Mouse (Mus musculus): ENCODE data around the gene Def6. TPM values are rescaled to one million over a fixed set of nuclear protein-coding genes. Genes with fewer than 3 reads are reported as not detected.

Gene Def6
- polyA plus RNA-seq, 2 experiments, result 10.0 to 15.5 TPM

DNA sequence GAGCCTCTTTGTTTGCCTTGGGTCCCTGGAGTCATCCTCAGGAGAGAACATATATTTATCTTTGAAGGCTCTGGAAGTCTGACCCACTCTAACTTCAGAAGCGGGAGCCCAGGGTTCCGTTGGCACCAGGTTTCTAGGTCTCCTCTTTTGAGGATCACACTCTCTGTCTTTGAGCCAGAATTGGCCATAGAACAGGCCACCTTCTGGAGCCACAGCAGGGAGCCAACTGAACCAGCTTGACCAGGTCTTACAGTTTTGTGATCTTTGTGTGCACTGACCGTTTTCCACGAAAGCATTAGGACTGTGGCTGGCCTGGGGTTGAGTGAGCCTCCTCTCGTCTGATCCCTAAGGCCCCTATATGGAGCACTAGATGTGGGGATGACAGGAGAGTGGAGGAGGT is 27.1 kb downstream of the Def6 start:
- Histone ChIP-seq H3K4me1 (ENCODE audit: control insufficient read depth, insufficient read depth, low read length) (peaks cover 13% of the 10 kb centered on the region), H3K9ac (ENCODE audit: low read depth, low read length, severe bottlenecking) (0 out of 2 replicates have a peak overlapping the region, but pooled peaks have one; percentile 12)
- no peak for ATAC-seq (ENCODE audit: low FRiP score, low read depth)

GRCm38 (mm10) chr17:28235982-28236635 is 28.5 kb downstream of the Def6 start:
- Histone ChIP-seq H3K27me3 (ENCODE audit: control insufficient read depth, insufficient read depth, low read length) (no peaks in the 10 kb centered on the region), H3K4me2 (replicated peaks; ENCODE audit: low read depth, low read length, severe bottlenecking) (no peak overlapping the region), H3K9me3 (ENCODE audit: control insufficient read depth, low read length) (no peaks in the 10 kb centered on the region), H3K27ac (replicated peaks; ENCODE audit: low read depth, low read length) (no peak overlapping the region), H3K9ac (ENCODE audit: low read depth, low read length, severe bottlenecking) (no peak overlapping the region), H3K36me3 (ENCODE audit: control insufficient read depth, insufficient read depth, low read length) (peaks cover 39% of the 10 kb centered on the region), H3K4me1 (ENCODE audit: control insufficient read depth, insufficient read depth, low read length) (peaks cover 13% of the 10 kb centered on the region), H3K4me3 (replicated peaks; ENCODE audit: low read length) (no peak overlapping the region)
- no peak for DNase-seq (ENCODE audit: low spot score)
- WGBS, result 82% methylated on average over 7 of the region's 7 CpGs
- ATAC-seq (ENCODE audit: low FRiP score, low read depth), result no peak
- TF ChIP-seq POLR2A (IDR thresholded peaks at IDR 0.05; ENCODE audit: borderline replicate concordance, extremely low read depth, insufficient read depth, insufficient read length), result no peak

More for the DNA sequence above, 27.1 kb downstream of the Def6 start:
- Histone ChIP-seq H3K4me2 (replicated peaks; ENCODE audit: low read depth, low read length, severe bottlenecking) (no peak overlapping the region), H3K36me3 (ENCODE audit: control insufficient read depth, insufficient read depth, low read length) (peaks cover 26% of the 10 kb centered on the region), H3K9me3 (ENCODE audit: control insufficient read depth, low read length) (no peaks in the 10 kb centered on the region), H3K4me3 (replicated peaks; ENCODE audit: low read length) (no peak overlapping the region), H3K27me3 (ENCODE audit: control insufficient read depth, insufficient read depth, low read length) (no peaks in the 10 kb centered on the region), H3K27ac (replicated peaks; ENCODE audit: low read depth, low read length) (no peak overlapping the region)
- DNase-seq (ENCODE audit: low spot score), result no peak
- WGBS, result 93% methylated on average over 5 of the region's 5 CpGs
- no peak for TF ChIP-seq POLR2A (IDR thresholded peaks at IDR 0.05; ENCODE audit: borderline replicate concordance, extremely low read depth, insufficient read depth, insufficient read length)

DNA sequence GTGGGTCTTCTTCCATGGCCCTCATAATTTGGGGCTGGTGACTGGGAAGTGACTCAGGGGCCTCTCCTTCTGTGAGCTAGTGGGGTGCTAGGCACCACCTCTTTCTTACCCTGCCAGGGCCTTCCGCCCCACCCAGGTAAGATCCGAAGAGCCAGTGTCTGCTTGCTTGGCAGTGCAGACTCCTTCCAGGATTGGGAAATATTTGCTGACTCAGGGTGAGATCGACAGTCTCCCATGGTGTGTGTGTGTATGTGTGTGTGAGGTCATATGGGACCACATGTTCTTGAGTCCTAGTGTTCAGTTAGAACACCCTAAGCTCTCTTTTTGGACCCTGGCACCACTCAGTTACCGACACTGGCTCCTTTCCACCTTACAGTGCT is 29.0 kb downstream of the Def6 start:
- Histone ChIP-seq H3K27ac (replicated peaks; ENCODE audit: low read depth, low read length) (no peak overlapping the region), H3K4me2 (replicated peaks; ENCODE audit: low read depth, low read length, severe bottlenecking) (no peak overlapping the region), H3K4me3 (replicated peaks; ENCODE audit: low read length) (no peak overlapping the region), H3K4me1 (ENCODE audit: control insufficient read depth, insufficient read depth, low read length) (peaks cover 13% of the 10 kb centered on the region), H3K9ac (ENCODE audit: low read depth, low read length, severe bottlenecking) (no peak overlapping the region), H3K36me3 (ENCODE audit: control insufficient read depth, insufficient read depth, low read length) (peaks cover 44% of the 10 kb centered on the region), H3K27me3 (ENCODE audit: control insufficient read depth, insufficient read depth, low read length) (no peaks in the 10 kb centered on the region), H3K9me3 (ENCODE audit: control insufficient read depth, low read length) (no peaks in the 10 kb centered on the region)
- TF ChIP-seq POLR2A (IDR thresholded peaks at IDR 0.05; ENCODE audit: borderline replicate concordance, extremely low read depth, insufficient read depth, insufficient read length), result no peak
- WGBS, result 82% methylated on average over 4 of the region's 4 CpGs
- DNase-seq (ENCODE audit: low spot score) (no peak), ATAC-seq (ENCODE audit: low FRiP score, low read depth) (no peak)

- ATAC-seq (ENCODE audit: low FRiP score, low read depth), result no peak
- H3K9me3 ChIP-seq (ENCODE audit: control insufficient read depth, low read length), result no peaks in the 10 kb centered on the region
- no peak overlapping the region for H3K27ac ChIP-seq (replicated peaks; ENCODE audit: low read depth, low read length)
- H3K36me3 ChIP-seq (ENCODE audit: control insufficient read depth, insufficient read depth, low read length), result peaks cover 51% of the 10 kb centered on the region
- no peak for TF ChIP-seq POLR2A (IDR thresholded peaks at IDR 0.05; ENCODE audit: borderline replicate concordance, extremely low read depth, insufficient read depth, insufficient read length)
- 68% methylated on average over 5 of the region's 5 CpGs for WGBS
- H3K27me3 ChIP-seq (ENCODE audit: control insufficient read depth, insufficient read depth, low read length), result no peaks in the 10 kb centered on the region
- no peak overlapping the region for H3K4me3 ChIP-seq (replicated peaks; ENCODE audit: low read length)
- H3K4me2 ChIP-seq (replicated peaks; ENCODE audit: low read depth, low read length, severe bottlenecking), result no peak overlapping the region
- H3K4me1 ChIP-seq (ENCODE audit: control insufficient read depth, insufficient read depth, low read length), result peaks cover 13% of the 10 kb centered on the region
- no peak for DNase-seq (ENCODE audit: low spot score)
- H3K9ac ChIP-seq (ENCODE audit: low read depth, low read length, severe bottlenecking), result no peak overlapping the region
Measured at GRCm38 (mm10) chr17:28237362-28237761, 29.8 kb downstream of the Def6 start.

DNA sequence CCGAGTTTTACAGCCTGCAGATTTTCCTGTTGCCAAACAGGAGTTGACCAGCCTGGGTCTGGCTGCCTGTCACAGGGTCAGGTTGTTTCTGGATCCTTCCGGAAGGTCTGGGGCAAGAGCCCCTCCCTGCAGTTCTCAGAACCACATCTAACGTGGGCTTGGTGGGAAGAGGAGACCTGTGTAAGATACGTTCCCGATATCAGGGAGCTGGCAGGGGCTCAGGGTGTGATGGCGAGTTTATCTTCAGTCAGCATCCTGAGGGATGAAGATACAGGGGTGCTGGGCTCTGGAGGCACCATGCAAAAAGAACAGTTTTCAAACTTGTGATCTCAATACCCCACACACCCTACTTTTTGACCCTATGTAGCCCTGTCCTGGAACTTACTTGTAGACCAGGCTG is 30.3 kb downstream of the Def6 start:
- WGBS, result 83% methylated on average over 6 of the region's 6 CpGs
- Histone ChIP-seq H3K27ac (replicated peaks; ENCODE audit: low read depth, low read length) (no peak overlapping the region), H3K4me3 (replicated peaks; ENCODE audit: low read length) (no peak overlapping the region), H3K27me3 (ENCODE audit: control insufficient read depth, insufficient read depth, low read length) (no peaks in the 10 kb centered on the region), H3K9me3 (ENCODE audit: control insufficient read depth, low read length) (no peaks in the 10 kb centered on the region), H3K9ac (ENCODE audit: low read depth, low read length, severe bottlenecking) (no peak overlapping the region), H3K4me1 (ENCODE audit: control insufficient read depth, insufficient read depth, low read length) (peaks cover 13% of the 10 kb centered on the region), H3K36me3 (ENCODE audit: control insufficient read depth, insufficient read depth, low read length) (peaks cover 54% of the 10 kb centered on the region), H3K4me2 (replicated peaks; ENCODE audit: low read depth, low read length, severe bottlenecking) (no peak overlapping the region)
- no peak for DNase-seq (ENCODE audit: low spot score)
- TF ChIP-seq POLR2A (IDR thresholded peaks at IDR 0.05; ENCODE audit: borderline replicate concordance, extremely low read depth, insufficient read depth, insufficient read length), result no peak
- no peak for ATAC-seq (ENCODE audit: low FRiP score, low read depth)
